Mouse (Mus musculus) urinary bladder, postnatal 10 days (tissue): ENCODE data around the gene Ankrd13d.

Experiments
- DNase-seq: peaks from one replicate; pipeline ENCODE4 v3.0.0; 2022; ENCODE audit warnings: low spot score

Ankrd13d gene

DNA sequence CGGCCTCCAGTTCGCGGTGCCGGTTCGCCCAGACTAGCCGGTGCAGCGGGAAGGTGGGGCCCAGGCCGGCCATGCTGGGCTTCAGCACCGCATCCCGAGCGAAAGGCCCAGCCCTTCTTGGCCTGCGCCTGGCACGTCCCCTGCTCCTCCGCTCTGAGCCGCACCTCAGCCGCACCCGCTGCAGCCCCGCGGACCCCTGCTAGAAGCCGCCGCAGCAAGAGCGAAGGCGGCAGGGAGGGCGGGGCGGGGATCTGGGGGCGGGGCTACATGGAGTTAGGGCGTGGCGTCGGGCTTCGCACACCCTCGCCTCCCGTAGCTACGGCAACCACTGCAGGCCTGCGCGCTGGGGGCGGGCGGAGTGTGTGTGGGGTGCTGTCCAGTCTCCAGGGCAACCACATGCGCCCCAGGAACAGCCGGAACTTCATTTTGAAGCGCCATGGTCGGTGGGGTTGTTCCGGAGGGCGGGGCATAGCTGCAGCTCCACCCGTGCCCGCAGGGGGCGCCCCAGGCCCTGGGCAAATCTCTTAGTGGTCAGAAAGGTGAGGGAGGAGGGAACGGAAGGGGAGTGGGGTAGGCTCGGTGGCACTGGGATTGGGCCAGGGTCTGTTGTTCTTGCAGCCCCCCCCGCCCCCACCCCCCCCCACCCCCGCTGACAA is at the start of gene Ankrd13d:
Ankrd13d (minus strand) TSS at position 240 of the 656 bp plus-strand sequence.
- peak; percentile 56 for DNase-seq

DNA sequence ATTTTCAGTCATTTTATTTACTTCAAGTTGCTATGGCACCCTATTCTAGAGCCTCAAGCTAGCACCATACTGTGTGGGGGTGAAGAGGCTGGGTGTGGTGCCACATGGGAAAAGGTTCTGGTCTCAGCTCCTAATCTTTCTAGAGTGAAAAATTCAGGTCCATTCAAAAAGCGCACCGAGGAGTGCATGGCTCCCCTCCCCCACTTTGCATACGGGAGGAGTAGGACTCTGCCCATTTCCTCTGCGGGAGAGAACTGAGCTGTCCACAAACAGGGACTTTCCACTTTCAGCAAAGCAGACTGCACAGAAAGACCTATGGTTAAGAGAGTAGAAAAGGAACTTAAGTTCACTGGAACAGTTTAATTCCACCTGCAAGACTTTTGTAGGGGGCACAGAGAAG is 49.7 kb upstream of the Ankrd13d start:
- no peak for DNase-seq

DNA sequence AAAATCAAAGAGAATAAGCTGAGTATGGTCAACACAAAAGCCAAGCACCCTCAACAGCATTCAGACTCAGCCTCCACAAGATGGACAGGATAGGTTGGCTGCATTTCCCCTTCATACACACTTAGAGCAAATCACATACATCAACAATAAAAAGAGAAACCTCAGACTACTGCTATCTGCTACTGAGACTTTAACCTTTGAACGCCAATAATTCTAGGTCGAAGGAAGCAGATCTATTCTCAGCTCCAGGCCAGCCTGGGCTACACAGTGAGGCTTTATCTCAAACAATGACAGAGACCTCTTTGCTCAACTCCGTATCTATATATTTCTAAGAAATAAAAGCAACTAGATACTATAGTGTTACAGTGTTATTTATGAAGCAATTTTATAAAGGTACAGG is 48.3 kb upstream of the Ankrd13d start:
- no peak for DNase-seq

DNA sequence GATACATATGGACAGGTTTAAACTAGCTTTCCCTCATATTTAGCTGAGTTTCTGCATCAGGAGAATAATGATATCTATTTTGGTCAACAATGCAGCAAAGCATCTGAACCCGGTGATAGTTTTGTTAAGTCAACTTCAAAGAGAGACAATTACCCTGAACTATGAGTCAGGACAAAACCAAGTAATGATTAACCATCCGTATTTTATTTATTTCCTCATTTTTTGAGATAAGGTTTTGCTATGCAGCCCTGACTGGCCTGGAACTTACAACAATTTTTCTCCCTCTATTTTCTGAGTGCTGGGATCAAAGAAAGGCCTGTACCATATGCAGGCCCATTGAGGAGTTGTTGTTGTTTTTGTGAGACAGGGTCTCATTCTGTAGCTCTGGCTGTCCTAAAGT is 47.7 kb upstream of the Ankrd13d start:
- no peak for DNase-seq

DNA sequence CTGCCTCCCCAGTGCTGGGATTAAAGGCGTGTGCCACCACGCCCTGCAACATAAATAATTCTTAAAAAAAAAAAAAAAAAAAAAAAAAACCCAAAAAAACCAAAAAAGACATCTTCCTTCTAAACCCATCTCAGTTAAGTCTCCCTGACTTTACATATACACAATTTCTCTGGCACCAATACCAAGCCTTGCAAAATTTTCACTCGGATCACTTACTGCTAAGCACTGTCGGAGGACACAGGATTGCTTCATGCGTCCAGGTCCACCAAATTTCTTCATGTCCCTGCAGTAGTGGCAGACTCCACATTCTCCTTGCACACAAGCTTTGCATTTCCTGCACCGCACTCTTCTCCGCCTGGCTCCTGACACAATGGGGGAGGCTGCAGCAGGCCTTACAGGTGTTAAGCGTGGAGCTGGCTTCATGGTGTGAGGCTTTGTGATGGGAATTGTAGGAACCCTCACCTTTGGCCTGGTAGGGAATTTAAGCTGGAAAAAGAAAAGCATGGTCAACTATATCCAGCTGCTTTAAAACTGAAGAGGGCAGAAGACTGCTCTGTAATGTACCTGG is 45.9 kb upstream of the Ankrd13d start:
- DNase-seq = no peak

DNA sequence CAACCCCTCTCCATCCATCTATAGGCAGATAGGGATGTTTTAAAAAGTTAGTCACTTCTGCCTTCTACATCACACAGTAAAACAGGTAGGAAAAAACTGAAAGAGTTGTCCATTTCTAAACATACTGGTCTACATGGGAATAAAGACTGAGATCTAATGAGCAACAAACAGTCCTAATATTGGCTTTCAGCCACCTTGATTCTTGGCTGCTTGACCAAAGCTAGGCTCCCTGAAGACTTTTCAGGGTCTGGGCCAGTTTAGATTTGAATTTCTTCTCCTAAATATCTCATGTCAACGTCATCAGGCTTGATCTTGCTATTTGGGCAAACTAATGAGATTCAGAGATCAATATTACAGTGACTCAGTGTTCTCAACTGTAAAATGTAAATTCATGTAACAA is 43.9 kb upstream of the Ankrd13d start:
- no peak for DNase-seq

DNA sequence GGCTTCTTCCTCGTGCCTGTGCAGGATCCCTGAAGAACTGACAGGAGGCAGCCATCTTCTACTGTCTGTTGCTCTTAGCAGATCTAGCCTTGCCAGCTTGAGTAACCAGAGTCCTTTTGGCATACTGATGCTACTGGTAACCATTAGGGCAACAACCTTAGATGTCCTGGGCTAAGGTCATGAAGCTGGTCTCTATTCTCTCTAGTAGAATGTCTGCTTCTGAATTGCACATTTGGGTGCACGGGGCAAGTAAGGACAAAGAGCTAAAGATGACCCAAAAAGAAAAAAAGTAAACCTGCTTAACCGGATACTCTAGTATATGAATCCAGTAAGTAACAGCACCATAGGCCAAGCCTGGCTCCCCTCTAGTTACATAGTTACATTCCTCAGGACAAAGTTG is 43.2 kb upstream of the Ankrd13d start:
- DNase-seq = no peak

DNA sequence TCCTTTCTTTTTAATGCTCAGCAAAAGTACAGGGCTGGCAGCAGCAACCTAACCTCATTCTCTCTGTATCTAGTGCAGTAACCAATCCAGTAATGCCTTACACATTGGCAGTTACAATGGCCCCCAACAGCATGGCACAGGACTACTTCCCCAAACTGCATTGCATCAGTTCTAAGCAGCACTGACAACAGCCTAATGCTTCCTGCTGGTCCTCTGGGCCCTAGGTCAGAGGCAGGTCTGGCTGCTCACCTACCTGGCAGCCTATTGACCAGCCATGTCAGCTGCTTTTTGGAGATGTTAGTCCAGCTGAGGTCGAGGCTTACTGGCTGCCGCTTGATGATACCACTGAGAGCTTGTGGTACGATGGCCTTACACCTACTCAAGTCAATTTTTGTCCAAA is 39.2 kb upstream of the Ankrd13d start:
- DNase-seq = no peak

DNA sequence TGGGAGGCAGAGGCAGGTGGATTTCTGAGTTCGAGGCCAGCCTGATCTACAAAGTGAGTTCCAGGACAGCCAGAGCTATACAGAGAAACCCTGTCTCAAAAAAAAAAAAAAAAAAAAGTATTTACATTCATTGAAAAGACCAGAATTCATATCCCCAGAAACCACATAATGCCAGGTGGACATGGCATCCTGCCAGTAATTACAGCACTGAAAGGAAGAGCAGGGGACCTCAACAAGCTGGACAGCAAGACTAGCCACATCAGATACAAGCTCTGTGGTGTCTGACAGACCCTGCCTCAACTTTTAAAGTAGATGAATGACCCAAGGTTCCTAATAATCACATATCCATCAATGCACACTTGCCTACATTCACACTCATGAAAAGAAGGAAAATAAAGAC is 38.7 kb upstream of the Ankrd13d start:
- no peak for DNase-seq

DNA sequence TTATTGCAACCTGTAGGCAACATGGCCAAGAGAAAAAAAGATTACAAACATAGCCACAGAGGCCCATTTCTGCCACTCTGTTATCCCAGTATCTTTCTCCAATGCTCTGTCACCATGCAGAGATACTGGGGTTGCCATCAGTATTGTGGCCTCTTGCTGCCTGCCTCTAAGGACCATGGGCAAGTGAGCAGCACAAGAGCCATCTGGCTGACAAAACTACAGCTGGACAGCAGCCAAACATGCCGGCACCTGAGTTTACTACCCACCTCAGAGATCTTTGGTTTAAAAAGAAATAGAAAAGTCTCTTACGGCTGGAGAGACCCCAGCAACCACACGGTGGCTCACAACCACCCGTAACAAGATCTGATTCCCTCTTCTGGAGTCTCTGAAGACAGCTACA is 36.3 kb upstream of the Ankrd13d start:
- no peak for DNase-seq

DNA sequence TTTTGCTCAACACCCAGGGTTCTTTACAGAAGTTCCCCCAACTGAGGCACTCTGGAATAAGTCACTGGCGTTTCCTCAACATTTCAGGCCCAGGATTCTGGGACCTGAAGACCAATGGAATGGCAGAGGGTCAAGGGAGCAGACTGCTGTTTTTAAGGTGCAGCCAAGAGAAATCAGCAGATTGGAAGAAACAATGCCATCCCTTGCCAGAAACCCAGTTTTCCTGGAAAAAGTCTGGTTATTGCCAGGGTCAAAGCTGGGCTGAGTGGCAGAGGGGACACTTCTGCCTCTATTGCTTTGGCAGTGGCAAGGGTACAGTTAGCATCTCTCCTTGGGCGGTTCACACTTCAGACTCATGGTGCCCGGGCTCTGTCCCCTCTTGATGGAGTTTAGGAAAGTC is 34.2 kb upstream of the Ankrd13d start:
- DNase-seq = no peak

DNA sequence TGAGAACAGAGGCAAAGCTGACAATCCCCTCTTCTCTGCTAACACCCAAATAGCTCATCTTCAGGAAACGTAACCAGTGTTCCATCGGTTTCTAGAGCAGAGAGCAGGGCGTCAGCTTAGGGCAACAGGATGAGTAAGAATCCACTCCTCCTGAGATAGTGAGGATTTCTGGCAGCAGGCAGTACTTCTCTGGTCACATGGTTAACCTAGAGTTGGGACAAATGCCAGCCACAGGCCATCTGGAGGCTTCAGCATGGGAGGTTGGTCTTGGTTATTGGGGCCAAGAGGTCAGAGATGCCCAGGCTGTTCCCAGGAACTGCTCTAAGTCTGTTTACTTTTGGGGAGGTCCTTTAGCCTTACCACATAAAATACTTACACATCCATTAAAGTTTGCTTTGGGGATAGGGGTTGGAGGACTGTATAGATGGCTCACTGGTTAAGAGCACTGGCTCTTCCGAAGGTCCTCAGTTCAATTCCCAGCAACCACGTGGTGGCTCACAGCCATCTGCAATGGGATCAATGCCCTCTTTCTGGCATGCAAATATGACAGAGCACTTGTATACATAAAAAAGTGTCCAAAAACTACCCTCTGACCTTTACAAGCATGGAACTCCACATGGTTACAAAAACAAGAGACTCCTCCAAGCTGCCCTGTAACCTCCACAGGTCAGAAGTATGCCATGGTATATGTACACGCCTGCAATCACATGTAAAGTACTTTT is 32.4 kb upstream of the Ankrd13d start:
- DNase-seq = no peak

DNA sequence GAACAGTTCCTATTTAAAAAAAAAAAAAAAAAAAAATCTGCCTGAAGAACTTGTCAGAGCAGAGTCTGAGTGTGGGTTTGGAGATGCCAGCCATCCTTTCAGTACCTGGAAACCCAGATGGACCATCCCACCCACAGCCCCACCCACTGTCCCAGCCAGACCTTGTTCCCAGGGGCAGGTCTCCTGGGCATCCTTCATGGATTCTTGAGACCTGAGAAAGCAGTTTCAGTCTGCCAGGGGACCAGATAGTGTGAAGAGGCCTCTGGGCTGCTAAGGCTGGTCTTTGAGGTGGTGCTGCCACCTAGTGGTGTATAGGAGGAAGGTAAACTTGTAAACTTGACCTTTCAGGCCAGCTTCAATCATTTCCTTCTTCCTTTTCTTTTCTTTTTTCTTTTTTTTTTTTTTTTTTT is 26.8 kb upstream of the Ankrd13d start:
- no peak for DNase-seq

DNA sequence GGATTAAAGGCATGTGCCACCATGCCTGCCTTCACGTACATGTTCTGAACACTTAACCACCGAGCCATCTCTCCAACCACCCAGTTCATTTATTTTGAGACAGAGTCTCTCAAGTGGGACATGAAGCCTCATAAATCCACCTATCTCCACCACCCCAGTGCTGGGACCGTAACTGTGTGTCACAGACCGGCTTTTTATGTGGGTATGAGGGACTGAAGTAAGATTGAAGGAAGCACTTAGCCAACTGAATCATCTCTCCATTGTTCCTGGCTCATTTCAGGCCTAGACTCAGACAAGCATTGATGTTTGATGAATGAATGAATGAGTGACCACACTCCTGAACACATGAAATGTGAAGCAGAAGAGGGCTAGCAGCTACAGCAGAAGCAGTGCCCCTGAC is 26.4 kb upstream of the Ankrd13d start:
- DNase-seq = no peak

DNA sequence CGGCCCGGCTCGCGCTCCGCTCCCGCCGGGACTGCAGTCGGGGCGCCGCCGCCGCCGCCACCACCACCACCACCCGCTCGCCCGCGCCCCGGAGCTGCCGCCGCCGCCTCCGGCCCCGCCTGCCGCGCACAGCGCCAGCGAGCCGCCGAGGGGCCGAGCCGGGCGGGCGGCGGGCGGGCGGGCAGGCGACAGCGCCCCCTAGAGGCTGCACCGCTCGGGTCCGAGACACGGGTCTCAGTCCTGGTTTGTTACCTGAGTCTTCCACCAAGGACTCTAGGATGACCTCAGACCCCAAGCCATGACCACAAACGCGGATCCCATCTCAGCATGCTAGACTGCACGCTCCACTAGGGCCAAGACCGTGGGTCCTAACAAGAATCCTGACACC is 23.2 kb upstream of the Ankrd13d start, which contains the start of gene Grk2:
Grk2 (minus strand) TSS at position 33 of the 388 bp plus-strand sequence.
- DNase-seq = peak; percentile 52

DNA sequence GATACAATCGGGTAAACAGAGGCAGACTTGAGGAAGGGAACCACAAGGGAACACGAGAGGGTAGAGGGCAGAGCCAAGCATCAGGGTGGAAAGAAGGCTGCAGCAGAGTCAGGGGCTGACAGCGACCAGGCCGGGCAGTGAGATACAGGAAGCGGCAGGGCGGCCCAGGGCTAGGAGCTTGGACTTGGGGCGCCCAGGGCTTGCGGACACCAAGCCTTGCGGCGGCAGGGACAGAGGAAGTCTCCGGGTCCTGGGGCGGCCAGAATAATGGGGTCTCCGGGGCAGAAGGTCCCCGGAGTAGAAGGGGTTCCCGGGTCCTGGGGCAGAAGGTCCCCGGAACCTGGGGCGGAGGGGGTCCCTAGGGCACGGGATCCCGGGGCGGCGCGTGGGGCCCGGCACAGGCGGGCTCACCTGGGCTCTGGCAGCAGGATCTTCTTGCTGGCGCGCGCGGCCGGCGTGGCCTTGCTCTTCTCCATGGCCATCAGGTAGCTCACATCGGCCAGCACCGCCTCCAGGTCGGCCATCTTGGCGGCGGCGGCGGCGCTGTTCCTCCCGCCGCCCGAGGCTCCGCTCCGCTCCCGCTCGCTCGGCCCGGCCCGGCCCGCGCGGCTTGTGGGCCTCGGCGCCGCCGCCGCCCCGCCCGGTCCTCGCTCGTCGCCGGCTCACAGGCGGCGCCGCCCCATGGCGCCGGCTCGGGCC is 22.7 kb upstream of the Ankrd13d start:
- DNase-seq = no peak

DNA sequence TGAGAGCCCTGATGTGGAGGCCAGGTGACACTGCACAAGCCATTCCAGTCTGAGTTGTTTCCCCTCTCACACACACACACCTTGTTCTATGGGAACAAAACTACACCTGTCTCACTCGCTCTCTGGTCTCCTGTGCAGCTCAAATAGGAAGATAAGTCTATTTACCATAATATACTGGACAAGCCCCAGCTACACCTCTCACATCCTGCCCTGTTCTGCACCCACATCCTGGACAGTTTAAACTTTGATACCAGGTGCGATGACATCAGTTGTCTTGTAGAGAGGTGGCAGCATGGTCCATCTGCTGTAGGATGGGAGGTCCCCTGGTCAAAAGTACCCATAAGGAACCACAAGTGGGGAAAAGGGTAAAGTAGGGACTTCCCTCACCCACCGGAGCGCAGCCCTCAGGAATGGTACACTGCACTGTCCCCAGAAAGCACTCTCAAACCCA is 22.0 kb upstream of the Ankrd13d start:
- no peak for DNase-seq

DNA sequence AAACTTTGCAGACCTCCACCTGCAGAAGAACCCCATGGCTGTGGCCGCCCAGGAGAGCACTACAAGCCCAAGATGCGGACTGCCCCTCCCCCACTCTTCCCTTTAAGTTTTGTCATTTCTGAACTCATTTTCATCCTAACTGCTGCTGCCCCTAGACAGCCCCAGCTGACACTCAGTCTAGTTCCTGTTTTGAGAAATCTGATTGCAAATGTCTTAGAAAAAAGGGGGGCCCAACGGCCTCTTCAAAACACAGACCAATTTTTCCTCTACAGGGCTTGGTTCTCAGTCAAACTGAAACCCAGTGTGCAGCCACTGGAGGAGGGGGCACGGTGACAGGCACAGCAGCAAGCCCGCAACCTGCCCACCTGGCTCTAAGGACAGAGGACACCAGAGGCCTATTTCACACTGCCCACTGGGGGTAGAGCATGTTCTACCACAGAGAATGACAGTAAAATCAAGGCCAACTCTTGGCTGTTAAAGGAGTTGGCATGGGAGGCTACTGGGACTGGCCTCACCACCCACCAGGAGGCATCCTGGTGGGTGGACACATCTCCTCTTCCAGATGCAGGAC is 21.4 kb upstream of the Ankrd13d start:
- no peak for DNase-seq

DNA sequence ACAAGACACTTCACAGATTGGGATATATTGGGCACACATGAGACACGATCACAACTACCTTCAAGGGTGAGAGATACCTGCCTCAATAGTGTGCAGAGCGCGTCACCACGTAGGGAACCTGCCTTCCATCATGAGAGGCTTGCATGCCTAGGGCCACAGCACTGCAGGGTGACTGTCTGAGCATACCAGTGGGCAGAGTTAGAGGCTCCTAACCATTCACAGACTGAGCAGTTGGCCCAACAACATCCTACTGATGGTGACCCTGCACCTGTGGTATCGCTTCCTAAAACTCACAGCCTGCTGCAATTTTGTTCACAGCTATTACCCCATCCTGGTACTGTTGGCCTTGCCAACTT is 20.7 kb upstream of the Ankrd13d start:
- DNase-seq = no peak

DNA sequence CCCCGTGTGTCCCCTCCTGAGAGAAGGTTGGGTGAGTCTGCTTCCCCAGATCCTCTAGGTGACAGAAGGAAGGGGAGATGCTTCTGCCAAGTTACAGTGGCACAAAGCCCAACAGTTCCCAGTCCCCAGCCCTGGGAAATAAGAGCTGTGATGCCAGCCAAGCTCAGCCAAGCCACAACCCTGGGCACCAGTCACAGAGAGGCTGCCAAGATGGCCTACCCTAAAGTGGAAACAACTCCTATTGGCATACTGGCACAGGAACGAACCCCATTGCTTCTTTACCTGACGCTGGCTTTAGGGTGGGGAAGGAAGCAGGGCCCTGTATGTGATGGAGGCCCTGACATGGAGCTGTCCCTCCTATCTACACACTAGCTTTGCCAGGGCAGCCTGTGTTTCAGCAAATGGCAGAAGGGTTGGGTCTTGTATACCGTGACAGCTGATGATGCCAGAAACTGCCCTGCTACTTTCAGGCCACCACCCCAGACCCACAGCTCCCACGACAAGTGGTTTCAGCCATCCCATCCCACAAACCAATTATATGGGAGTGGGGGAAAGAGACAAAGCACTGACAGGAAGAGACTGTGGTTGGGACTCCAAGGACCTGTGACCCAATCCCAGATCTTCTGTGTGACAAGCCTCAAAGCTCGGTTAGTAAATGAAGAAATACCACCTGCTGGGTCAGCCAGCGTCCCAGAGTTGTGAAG is 20.2 kb upstream of the Ankrd13d start:
- DNase-seq = no peak

DNA sequence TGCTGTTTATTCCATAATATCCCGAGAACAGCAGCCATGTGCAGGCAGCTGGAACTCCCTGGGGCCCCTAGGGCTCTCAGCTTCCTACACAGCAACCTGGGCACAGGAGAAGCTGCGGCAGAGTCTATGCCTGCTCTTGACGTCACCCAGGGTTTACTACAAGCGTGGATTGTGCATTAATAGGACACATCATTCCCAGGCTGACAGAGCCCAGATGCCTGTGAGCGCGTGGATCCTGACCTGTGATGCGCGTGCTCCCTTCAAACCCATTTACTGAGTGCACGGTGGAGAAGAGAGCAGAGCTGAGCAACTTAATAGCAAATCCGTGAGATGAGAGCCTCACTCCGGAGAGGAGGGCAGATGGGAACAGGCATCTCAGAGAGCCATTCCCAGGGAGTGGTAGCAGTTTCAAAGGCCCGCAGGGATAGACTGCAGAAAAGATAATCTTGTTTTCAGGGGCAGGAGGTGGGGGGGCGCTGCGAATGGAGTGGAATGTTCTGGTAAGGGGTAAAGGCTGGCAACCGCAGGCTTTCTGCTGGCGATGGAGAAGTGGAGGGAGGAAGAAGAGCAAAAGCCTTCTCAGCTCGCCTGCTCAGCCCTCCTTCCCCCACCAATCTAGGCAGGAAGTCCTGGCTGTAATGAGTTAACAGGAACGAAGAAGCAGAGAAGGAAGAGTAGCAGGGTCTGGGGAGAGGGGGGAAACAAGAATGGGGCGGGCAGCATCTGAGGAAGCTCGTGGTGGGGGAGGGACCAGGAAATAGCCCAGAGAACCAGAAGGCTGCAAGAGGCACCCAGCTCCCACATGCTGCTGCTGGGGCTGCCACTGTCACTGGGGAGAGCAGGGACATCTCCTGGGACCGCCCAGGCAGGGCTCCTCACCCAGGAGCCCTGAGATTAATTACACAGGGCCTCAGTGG is 19.1 kb upstream of the Ankrd13d start:
- no peak for DNase-seq
